ENCODE assay signal across 8 mouse cellular contexts in genomic region chr9:107307886-107308285, GRCm38 (mm10). TPM values are rescaled to one million over a fixed set of nuclear protein-coding genes. Genes with fewer than 3 reads are reported as not detected.
DNase-seq lines count a peak whose midpoint lies in the region; ATAC-seq and TF ChIP-seq lines count a peak whose summit lies in the region.

No protein-coding gene starts in this region.

- peak overlapping the region; percentile 51 for H3K4me2 ChIP-seq in liver, embryonic 15.5 days
- H3K4me2 ChIP-seq in stomach, postnatal 0 days (replicated peaks; ENCODE audit: low read depth): peak overlapping the region; percentile 20; the same call in 1 of the 2 replicates

- H3K36me3 ChIP-seq in liver, embryonic 15.5 days (replicated peaks): no peaks in the 10 kb centered on the region
- no peaks in the 10 kb centered on the region for H3K36me3 ChIP-seq in stomach, postnatal 0 days (ENCODE audit: control insufficient read depth, insufficient read depth, low read length)

- no peak overlapping the region; the same call in 1 of the 2 replicates for H3K4me3 ChIP-seq in liver, embryonic 15.5 days (replicated peaks)
- no peak overlapping the region for H3K4me3 ChIP-seq in stomach, postnatal 0 days (ENCODE audit: low read depth, low read length)
- H3K4me3 ChIP-seq in cerebellum, adult 2 months (replicated peaks; ENCODE audit: insufficient read depth, low read depth, low read length): no peak overlapping the region

- H3K4me1 ChIP-seq in liver, embryonic 15.5 days (replicated peaks): peaks cover 70% of the 10 kb centered on the region
- H3K4me1 ChIP-seq in stomach, postnatal 0 days (replicated peaks; ENCODE audit: control insufficient read depth, insufficient read depth): peaks cover 12% of the 10 kb centered on the region
- no peaks in the 10 kb centered on the region for H3K4me1 ChIP-seq in cerebellum, adult 2 months (ENCODE audit: control insufficient read depth, insufficient read depth, low read length)

- no peak for TF ChIP-seq EP300 in stomach, postnatal 0 days (optimal IDR thresholded peaks at IDR 0.05)

- peak; percentile 48 to 66 for DNase-seq in cerebellum, postnatal 14 days
- no peak for DNase-seq in cerebellum, adult 8-10 months
- peak; percentile 82 for DNase-seq in gastrocnemius, postnatal 10 days
- peak; percentile 97 for DNase-seq in kidney, adult 11 months
- peak; percentile 84 for DNase-seq in stomach, postnatal 0 days (ENCODE audit: low spot score)
- DNase-seq in cerebellum, adult 18-20 months: no peak
- no peak for DNase-seq in cerebellum, adult 2 months

- H3K9me3 ChIP-seq in liver, embryonic 15.5 days (replicated peaks): no peaks in the 10 kb centered on the region
- no peaks in the 10 kb centered on the region for H3K9me3 ChIP-seq in stomach, postnatal 0 days (ENCODE audit: control insufficient read depth, low read length)

- 46% methylated on average over 12 of the region's 12 CpGs for WGBS in liver, embryonic 15.5 days (ENCODE audit: insufficient replicate concordance)
- 15% methylated on average over 12 of the region's 12 CpGs for WGBS in stomach, postnatal 0 days
- 32% methylated on average over 12 of the region's 12 CpGs for WGBS in cerebellum, adult 2 months

- peak; percentile 40 for ATAC-seq in liver, embryonic 15.5 days (ENCODE audit: insufficient read depth)
- ATAC-seq in stomach, postnatal 0 days (ENCODE audit: low FRiP score, low TSS enrichment): peak; percentile 63

- no peaks in the 10 kb centered on the region for H3K27me3 ChIP-seq in liver, embryonic 15.5 days
- H3K27me3 ChIP-seq in stomach, postnatal 0 days (ENCODE audit: control insufficient read depth, insufficient read depth, low read length): no peaks in the 10 kb centered on the region
- H3K27me3 ChIP-seq in cerebellum, adult 2 months (ENCODE audit: control insufficient read depth, insufficient read depth, low read length): no peaks in the 10 kb centered on the region

- peak overlapping the region; percentile 18; the same call in 1 of the 2 replicates for H3K9ac ChIP-seq in liver, embryonic 15.5 days
- H3K9ac ChIP-seq in stomach, postnatal 0 days (ENCODE audit: low read length): peak overlapping the region; percentile 43; the same call in 1 of the 2 replicates

- H3K27ac ChIP-seq in liver, embryonic 15.5 days (replicated peaks): peak overlapping the region; percentile 66
- peak overlapping the region; percentile 88 for H3K27ac ChIP-seq in stomach, postnatal 0 days (replicated peaks)
- H3K27ac ChIP-seq in cerebellum, adult 2 months (ENCODE audit: insufficient read depth, low read length): no peak overlapping the region

- TF ChIP-seq POLR2A in cerebellum, adult 2 months (IDR thresholded peaks at IDR 0.05; ENCODE audit: borderline replicate concordance, insufficient read depth, low read length): no peak

- no peak for TF ChIP-seq CTCF in stomach, postnatal 0 days (IDR thresholded peaks at IDR 0.05; ENCODE audit: low read depth)
- TF ChIP-seq CTCF in cerebellum, adult 2 months (IDR thresholded peaks at IDR 0.05; ENCODE audit: borderline replicate concordance, insufficient read depth, low read depth, low read length): no peak

RNA-seq across cellular contexts. Expression of gene Cish, which starts 12.1 kb away (rescaled TPM):
- 10 to 100 TPM in 1 of 2 experiments, 1 to 10 TPM in 1; 6.7 to 16.8 TPM for total RNA-seq in gastrocnemius, postnatal 10 days (2021)
- polyA plus RNA-seq in liver, embryonic 15.5 days (2015; fragmentation: Nextera tagmentation; extraction: Ambion mirVana): 11.6 and 12.4 TPM in 2 replicates
- 30.8 and 32.2 TPM in 2 replicates for polyA plus RNA-seq in stomach, postnatal 0 days (2015; fragmentation: Nextera tagmentation; extraction: Ambion mirVana)
- 4.1 and 4.3 TPM in 2 replicates for polyA plus RNA-seq in cerebellum, adult 2 months (2012; rRNA removed)

RNA-seq across cellular contexts. Expression of gene Mapkapk3, which starts 18.2 kb away (rescaled TPM):
- total RNA-seq in gastrocnemius, postnatal 10 days (2021): 10 to 100 TPM; 11.0 to 14.4 TPM
- polyA plus RNA-seq in liver, embryonic 15.5 days (2015; fragmentation: Nextera tagmentation; extraction: Ambion mirVana): 10.0 and 11.7 TPM in 2 replicates
- polyA plus RNA-seq in stomach, postnatal 0 days (2015; fragmentation: Nextera tagmentation; extraction: Ambion mirVana): 32.0 and 37.4 TPM in 2 replicates
- 10.5 and 11.7 TPM in 2 replicates for polyA plus RNA-seq in cerebellum, adult 2 months (2012; rRNA removed)

RNA-seq across cellular contexts. Expression of gene Hemk1, which starts 30.3 kb away (rescaled TPM):
- total RNA-seq in gastrocnemius, postnatal 10 days (2021): 10 to 100 TPM; 12.8 to 14.4 TPM
- polyA plus RNA-seq in liver, embryonic 15.5 days (2015; fragmentation: Nextera tagmentation; extraction: Ambion mirVana): 3.6 and 3.7 TPM in 2 replicates
- 5.3 and 6.7 TPM in 2 replicates for polyA plus RNA-seq in stomach, postnatal 0 days (2015; fragmentation: Nextera tagmentation; extraction: Ambion mirVana)
- 27.8 and 31.7 TPM in 2 replicates for polyA plus RNA-seq in cerebellum, adult 2 months (2012; rRNA removed)

RNA-seq across cellular contexts. Expression of gene 6430571L13Rik, which starts 32.5 kb away (rescaled TPM):
- total RNA-seq in gastrocnemius, postnatal 10 days (2021): 10 to 100 TPM; 29.4 to 54.7 TPM
- 0.12 TPM in 2 replicates for polyA plus RNA-seq in liver, embryonic 15.5 days (2015; fragmentation: Nextera tagmentation; extraction: Ambion mirVana)
- polyA plus RNA-seq in stomach, postnatal 0 days (2015; fragmentation: Nextera tagmentation; extraction: Ambion mirVana): 0.63 and 0.73 TPM in 2 replicates
- polyA plus RNA-seq in cerebellum, adult 2 months (2012; rRNA removed): 44.9 and 52.5 TPM in 2 replicates

Comparison
In these comparisons a context has a peak if more than half of its experiments do, and no peak if none do; other contexts are left out.
1. DNase-seq: peak in cerebellum, postnatal 14 days (2 of 2), gastrocnemius, postnatal 10 days (single experiment), kidney, adult 11 months (single experiment) and stomach, postnatal 0 days (single experiment); none in cerebellum, adult 8-10 months (single experiment), cerebellum, adult 18-20 months (0 of 2) and cerebellum, adult 2 months (0 of 2).